Mouse (Mus musculus) forebrain, embryonic 14.5 days (tissue): ENCODE measurements around the gene Dars2. TPM values are rescaled to one million over a fixed set of nuclear protein-coding genes. Genes with fewer than 3 reads are reported as not detected.
"Not testable (repeated sequence)": the region's sequence is repeated elsewhere in the genome, so short reads cannot be mapped to it uniquely, and the experiment has no call there.

Experiments
- ATAC-seq: fragments of 200-750 bp; cut with Nextera tagmentation; 2 replicates; pipeline ENCODE4 v1.8.0; 2017; ENCODE audit warnings: mild to moderate bottlenecking, moderate library complexity
- DNase-seq: peaks from one replicate; pipeline ENCODE4 v3.0.0-alpha.2; 2015; ENCODE audit warnings: low spot score
- H3K27ac ChIP-seq: fragments of 300-500 bp; sonication (generic); 2 replicates; pipeline ENCODE4 v1.5.1; 2014; ENCODE audit warnings: low read depth, mild to moderate bottlenecking, control low read depth, low read length, moderate library complexity
- H3K27me3 ChIP-seq: fragments of 300-500 bp; sonication (generic); replicated peaks from 2 replicates; pipeline ENCODE4 v1.6.1; 2014; ENCODE audit warnings: low read length, control low read depth, mixed read lengths; ENCODE audit not compliant: control insufficient read depth, insufficient read depth
- H3K36me3 ChIP-seq: fragments of 300-500 bp; sonication (generic); 2 replicates; pipeline ENCODE4 v1.6.1; 2014; ENCODE audit warnings: low read length, control low read depth; ENCODE audit not compliant: control insufficient read depth, insufficient read depth
- H3K4me1 ChIP-seq: fragments of 300-500 bp; sonication (generic); 2 replicates; pipeline ENCODE4 v1.6.1; 2014; ENCODE audit warnings: antibody characterized with exemption, low read length, control low read depth; ENCODE audit not compliant: control insufficient read depth, insufficient read depth
- H3K4me2 ChIP-seq: fragments of 300-500 bp; sonication (generic); 2 replicates; pipeline ENCODE4 v1.6.1; 2014; ENCODE audit warnings: mild to moderate bottlenecking, control low read depth, low read length
- H3K4me3 ChIP-seq: fragments of 300-500 bp; sonication (generic); 2 replicates; pipeline ENCODE4 v1.5.1; 2014; ENCODE audit warnings: low read depth, low read length, control low read depth
- H3K9ac ChIP-seq: fragments of 300-500 bp; sonication (generic); 2 replicates; pipeline ENCODE4 v1.6.1; 2014; ENCODE audit warnings: mild to moderate bottlenecking, low read length, control low read depth, moderate library complexity
- H3K9me3 ChIP-seq: fragments of 300-500 bp; sonication (generic); replicated peaks from 2 replicates; pipeline ENCODE4 v1.6.1; 2016; ENCODE audit warnings: low read length, control low read depth, mixed read lengths; ENCODE audit not compliant: control insufficient read depth
- WGBS: fragments of 180-500 bp; shearing (Covaris S2); extraction: QIAGEN DNeasy Blood & Tissue Kit; methylation state at CpG from one replicate; pipeline ENCODE4 v1.1.7; 2014; 5-methylcytosine and 5-hydroxymethylcytosine counted together
- polyA plus RNA-seq: library from polyadenylated mRNA; unstranded; fragments of >200 nt; fragmentation: Nextera tagmentation; extraction: Ambion mirVana; gene quantifications from 2 replicates; pipeline ENCODE4 v1.2.1, GENCODE M21; 2014

Gene Dars2
- polyA plus RNA-seq, 1 experiment from 2014 or later: 41.3 TPM

DNA sequence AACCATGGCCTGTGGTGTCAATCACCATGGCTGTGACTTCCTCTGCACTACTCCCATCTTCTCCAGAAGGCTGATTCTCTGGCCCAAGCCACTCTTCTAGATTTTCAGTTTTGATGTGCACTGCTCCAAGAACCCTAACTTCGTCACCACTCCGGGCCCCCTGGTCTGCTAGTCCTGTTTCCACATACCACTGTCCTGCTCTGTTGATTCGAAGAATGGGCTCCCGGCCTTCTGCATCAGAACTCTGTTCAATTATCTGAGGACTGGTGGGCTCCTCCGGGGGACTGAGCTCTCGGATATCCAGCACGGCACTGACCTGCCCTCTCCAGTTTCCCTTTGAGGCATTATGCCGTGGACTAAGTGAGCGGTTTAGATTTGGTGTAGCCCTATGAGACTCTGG is 38.6 kb downstream of the Dars2 start:
- Histone ChIP-seq H3K27me3 (no peaks in the 10 kb centered on the region), H3K4me2 (no peak overlapping the region), H3K9ac (no peak overlapping the region), H3K27ac (no peak overlapping the region), H3K4me1 (peaks cover 13% of the 10 kb centered on the region), H3K4me3 (no peak overlapping the region), H3K9me3 (no peaks in the 10 kb centered on the region), H3K36me3 (peaks cover 52% of the 10 kb centered on the region)
- DNase-seq (no peak), ATAC-seq (no peak)
- 94% methylated on average over 9 of the region's 9 CpGs for WGBS

DNA sequence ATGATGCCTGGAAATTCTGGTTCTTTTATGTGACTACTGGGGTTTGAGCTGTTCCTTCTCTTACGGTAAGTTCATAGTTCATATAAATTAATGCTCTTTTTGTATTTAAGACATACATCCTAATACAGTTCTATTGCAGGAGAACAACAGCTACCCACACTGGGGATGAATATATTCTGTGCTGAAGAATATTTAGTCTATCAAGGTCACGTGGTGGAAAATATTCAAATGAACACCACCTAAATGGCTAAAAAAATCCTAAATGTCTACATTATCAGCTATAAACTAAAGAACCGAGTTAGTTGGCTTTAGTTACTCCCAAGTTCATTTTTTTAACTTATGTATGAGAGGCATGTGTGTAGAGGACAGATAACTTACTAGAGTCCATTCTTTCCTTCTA is 40.4 kb downstream of the Dars2 start:
- DNase-seq (no peak), ATAC-seq (no peak)
- peaks cover 8% of the 10 kb centered on the region for H3K4me1 ChIP-seq
- peaks cover 41% of the 10 kb centered on the region for H3K36me3 ChIP-seq
- H3K9ac ChIP-seq: no peak overlapping the region
- H3K27me3 ChIP-seq: no peaks in the 10 kb centered on the region
- H3K4me3 ChIP-seq: no peak overlapping the region
- no peak overlapping the region for H3K4me2 ChIP-seq
- WGBS: 97% methylated on average over 3 of the region's 3 CpGs
- H3K9me3 ChIP-seq: no peaks in the 10 kb centered on the region
- H3K27ac ChIP-seq: no peak overlapping the region

DNA sequence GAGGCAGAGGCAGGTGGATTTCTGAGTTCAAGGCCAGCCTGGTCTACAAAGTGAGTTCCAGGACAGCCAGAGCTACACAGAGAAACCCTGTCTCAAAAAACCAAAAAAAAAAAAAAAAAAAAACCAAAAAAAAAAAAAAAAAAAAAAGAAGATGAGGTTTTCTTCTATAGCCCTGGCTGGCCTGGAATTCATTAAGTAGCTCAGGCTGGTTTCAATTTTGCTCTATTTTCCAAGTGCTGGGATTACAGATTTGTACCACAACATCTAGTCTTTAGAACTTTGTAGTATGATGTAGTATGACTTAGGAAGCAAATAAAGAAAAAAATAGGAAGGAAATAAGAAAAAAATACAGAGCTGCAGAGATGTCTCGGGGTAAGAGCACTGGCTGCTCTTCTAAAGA is 42.0 kb downstream of the Dars2 start:
- H3K27ac ChIP-seq, H3K4me2 ChIP-seq, H3K4me3 ChIP-seq, H3K9ac ChIP-seq, H3K4me1 ChIP-seq, ATAC-seq, H3K27me3 ChIP-seq, H3K9me3 ChIP-seq, DNase-seq: not testable (repeated sequence)
- 85% methylated on average over 1 of the region's 1 CpGs for WGBS
- peaks cover 45% of the 10 kb centered on the region for H3K36me3 ChIP-seq

DNA sequence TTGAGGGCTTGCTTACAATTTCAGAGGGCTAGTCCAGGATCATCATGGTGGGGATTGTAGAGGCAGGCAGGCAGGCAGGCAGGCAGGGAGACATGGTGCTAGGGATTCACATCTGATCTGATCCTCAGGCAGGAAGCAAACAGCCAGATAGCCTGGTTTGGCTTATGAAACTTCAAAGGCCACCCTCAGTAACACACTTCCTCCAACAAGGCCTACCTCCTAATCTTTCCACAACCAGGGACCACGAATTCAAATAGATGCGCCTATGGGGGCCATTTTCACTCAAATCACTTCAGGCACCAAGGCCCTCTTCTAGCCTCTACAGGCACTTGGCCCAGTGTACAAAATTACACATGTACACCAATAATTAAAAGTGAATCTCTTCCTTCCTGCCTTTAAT is 43.3 kb downstream of the Dars2 start:
- ATAC-seq (no peak), DNase-seq (no peak)
- 97% methylated on average over 2 of the region's 2 CpGs for WGBS
- no peak overlapping the region for H3K27ac ChIP-seq
- H3K36me3 ChIP-seq: peaks cover 41% of the 10 kb centered on the region
- no peak overlapping the region for H3K4me3 ChIP-seq
- H3K4me1 ChIP-seq: no peaks in the 10 kb centered on the region
- no peaks in the 10 kb centered on the region for H3K27me3 ChIP-seq
- no peak overlapping the region for H3K4me2 ChIP-seq
- H3K9me3 ChIP-seq: no peaks in the 10 kb centered on the region
- no peak overlapping the region for H3K9ac ChIP-seq

DNA sequence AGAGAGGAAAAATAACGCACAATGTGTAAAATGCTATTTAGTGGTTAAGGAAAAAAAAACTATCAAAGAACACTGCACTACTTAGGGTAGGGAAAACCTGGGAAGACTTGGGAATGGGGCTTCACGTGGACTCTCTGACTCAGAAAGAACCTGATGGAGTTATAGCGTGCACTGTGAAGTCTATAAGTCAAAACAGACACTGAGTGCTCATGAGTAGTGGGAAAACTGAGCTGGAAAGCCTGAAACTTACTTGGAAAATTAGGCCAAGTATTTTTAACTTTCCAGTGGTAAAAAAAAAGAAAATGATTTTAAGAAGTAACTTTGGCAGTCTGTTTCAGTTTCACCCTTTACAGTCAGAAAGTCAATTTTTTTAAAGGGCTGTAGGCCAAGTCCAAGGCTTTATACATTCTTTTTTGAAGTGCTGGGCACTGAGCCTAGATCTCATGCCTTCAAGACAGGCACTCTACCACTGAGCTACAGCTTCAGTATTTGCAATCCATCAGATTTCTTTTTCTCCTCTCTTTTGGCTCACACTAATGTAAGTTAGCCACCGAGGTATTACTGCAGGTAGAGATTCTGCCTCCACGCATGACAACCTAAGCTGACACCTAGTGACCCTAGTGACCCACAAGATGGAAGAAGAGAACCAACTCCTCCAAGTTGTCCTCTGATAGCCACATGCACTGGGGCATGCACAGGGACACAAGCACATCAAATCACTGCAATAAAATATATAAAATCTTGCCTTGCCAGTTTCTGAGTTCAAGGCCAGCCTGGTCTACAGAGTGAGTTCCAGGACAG is 44.8 kb downstream of the Dars2 start:
- Histone ChIP-seq H3K9me3 (no peaks in the 10 kb centered on the region), H3K36me3 (peaks cover 34% of the 10 kb centered on the region)
- 93% methylated on average over 5 of the region's 5 CpGs for WGBS

DNA sequence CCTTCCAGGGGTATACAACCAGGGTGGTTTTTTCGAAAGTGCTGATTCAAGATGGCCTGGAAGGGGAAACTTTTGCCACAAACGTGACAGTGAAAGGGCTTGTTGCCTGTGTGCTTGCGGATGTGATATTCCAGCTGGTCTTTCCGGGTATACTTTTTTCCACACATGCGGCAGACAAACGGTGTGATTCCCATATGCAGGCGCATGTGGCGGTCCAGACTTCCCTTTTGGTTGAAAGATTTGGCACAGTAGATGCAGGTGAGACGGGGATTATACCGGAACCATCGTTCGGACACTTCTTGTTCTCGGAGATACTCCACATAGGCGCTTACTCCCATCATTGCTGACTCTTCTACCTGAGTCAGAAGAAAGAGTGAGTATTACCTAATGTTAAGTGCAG is 50.4 kb downstream of the Dars2 start:
- DNase-seq: no peak
- Histone ChIP-seq H3K27ac (no peak overlapping the region), H3K27me3 (no peaks in the 10 kb centered on the region), H3K4me3 (no peak overlapping the region), H3K4me2 (no peak overlapping the region), H3K9me3 (no peaks in the 10 kb centered on the region), H3K4me1 (no peaks in the 10 kb centered on the region), H3K9ac (no peak overlapping the region), H3K36me3 (peaks cover 41% of the 10 kb centered on the region)
- ATAC-seq: no peak
- WGBS: 94% methylated on average over 14 of the region's 14 CpGs

More for the DNA sequence above, 44.8 kb downstream of the Dars2 start:
- no peak for ATAC-seq
- Histone ChIP-seq H3K27ac (no peak overlapping the region), H3K4me2 (no peak overlapping the region), H3K9ac (no peak overlapping the region), H3K4me3 (no peak overlapping the region), H3K27me3 (no peaks in the 10 kb centered on the region), H3K4me1 (no peaks in the 10 kb centered on the region)
- no peak for DNase-seq

DNA sequence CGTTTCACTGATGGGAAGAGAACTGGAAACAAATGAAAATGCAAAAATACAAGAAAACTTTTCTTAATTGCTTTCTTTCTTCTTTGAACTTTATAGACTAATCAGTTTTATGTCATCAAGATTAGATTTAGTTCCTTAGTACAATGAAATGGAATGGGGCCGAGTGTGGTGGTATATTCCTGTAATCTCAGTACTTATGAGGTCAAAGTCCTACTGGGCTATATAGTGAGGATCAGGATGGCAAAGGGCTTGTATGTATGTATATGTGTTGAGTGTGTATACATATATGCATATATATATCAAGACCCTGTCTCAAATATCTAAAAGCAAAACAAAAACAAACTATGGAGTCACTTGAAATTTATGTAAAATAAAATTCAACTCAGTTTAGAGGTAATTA is 54.1 kb downstream of the Dars2 start:
- no peak overlapping the region for H3K4me3 ChIP-seq
- H3K36me3 ChIP-seq: peaks cover 51% of the 10 kb centered on the region
- H3K4me2 ChIP-seq: no peak overlapping the region
- no peaks in the 10 kb centered on the region for H3K9me3 ChIP-seq
- no peak for ATAC-seq
- no peak overlapping the region for H3K9ac ChIP-seq
- 87% methylated on average over 2 of the region's 2 CpGs for WGBS
- H3K27me3 ChIP-seq: no peaks in the 10 kb centered on the region
- H3K27ac ChIP-seq: no peak overlapping the region
- no peaks in the 10 kb centered on the region for H3K4me1 ChIP-seq
- DNase-seq: no peak

DNA sequence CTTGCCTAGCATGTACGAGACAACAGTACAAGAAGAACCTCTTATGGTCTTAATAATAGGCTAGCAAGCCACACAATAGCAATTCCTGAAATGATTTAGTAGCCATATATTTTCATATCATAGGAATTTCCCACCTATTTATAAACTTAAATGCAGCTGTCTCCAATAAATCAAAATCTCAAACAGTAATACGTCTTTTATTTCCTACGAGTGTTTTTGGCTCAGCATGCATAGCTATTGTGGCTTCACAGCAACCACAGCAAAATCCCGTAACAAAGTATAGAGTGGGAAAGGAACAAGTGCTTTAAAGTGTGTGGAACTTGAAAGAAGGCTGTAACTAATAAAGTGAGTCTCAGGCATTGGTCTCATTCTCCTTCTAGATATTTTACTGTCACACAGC is 60.0 kb downstream of the Dars2 start:
- peaks cover 29% of the 10 kb centered on the region for H3K36me3 ChIP-seq
- H3K4me1 ChIP-seq: no peaks in the 10 kb centered on the region
- H3K9ac ChIP-seq: no peak overlapping the region
- H3K27ac ChIP-seq: no peak overlapping the region
- no peak overlapping the region for H3K4me2 ChIP-seq
- no peaks in the 10 kb centered on the region for H3K27me3 ChIP-seq
- 93% methylated on average over 4 of the region's 4 CpGs for WGBS
- DNase-seq (no peak), ATAC-seq (no peak)
- H3K9me3 ChIP-seq: no peaks in the 10 kb centered on the region
- H3K4me3 ChIP-seq: no peak overlapping the region

DNA sequence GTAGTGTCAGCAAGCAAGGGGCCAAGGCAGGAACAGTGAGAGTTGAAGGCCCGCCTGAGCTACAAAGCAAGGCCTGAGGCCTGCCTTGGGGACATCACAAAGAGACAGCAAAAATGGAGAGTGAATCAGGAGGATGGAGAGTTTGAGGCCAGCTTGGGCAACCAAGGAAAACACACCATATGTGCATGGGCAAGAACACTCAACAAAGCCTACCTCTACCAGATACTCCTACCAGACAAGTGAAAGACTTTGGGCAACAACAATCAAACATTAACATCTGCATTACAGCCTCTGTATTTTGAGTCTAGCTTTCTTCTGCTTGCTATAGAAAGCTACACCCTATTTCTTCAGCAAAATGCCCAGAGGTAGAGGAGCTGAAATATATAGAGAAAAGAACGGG is 62.4 kb downstream of the Dars2 start:
- ATAC-seq (no peak), DNase-seq (no peak)
- no peak overlapping the region for H3K4me3 ChIP-seq
- H3K36me3 ChIP-seq: peaks cover 24% of the 10 kb centered on the region
- no peak overlapping the region for H3K9ac ChIP-seq
- H3K4me1 ChIP-seq: no peaks in the 10 kb centered on the region
- 94% methylated on average over 2 of the region's 2 CpGs for WGBS
- no peaks in the 10 kb centered on the region for H3K9me3 ChIP-seq
- H3K27me3 ChIP-seq: no peaks in the 10 kb centered on the region
- H3K4me2 ChIP-seq: no peak overlapping the region
- H3K27ac ChIP-seq: no peak overlapping the region
